Mouse (Mus musculus) olfactory bulb, adult 2 months (tissue): Measurements from ENCODE around the gene Hmgb1.

Experiments used
- CTCF ChIP-seq: fragments of 200-500 bp; IDR thresholded peaks from 2 replicates; pipeline ENCODE4 v1.5.1; 2012; ENCODE audit warnings: low read depth, mild to moderate bottlenecking, low read length, moderate library complexity; ENCODE audit not compliant: insufficient read depth
- POLR2A ChIP-seq: fragments of 200-500 bp; IDR thresholded peaks from 2 replicates; pipeline ENCODE4 v1.6.1; 2012; ENCODE audit warnings: mild to moderate bottlenecking, low read depth, low read length, moderate library complexity; ENCODE audit not compliant: insufficient read depth

GRCm38 (mm10) chr5:149051571-149052420 lies 132.5 kb downstream of the Hmgb1 start:
- 0 out of 2 replicates have a peak, but pooled peaks have one; percentile 2 for TF ChIP-seq CTCF
- no peak for TF ChIP-seq POLR2A
